Mouse (Mus musculus) forebrain, embryonic 12.5 days (tissue): ENCODE measurements around the gene Lime1. TPM values are rescaled to one million over a fixed set of nuclear protein-coding genes. Genes with fewer than 3 reads are reported as not detected.

Experiments used
- ATAC-seq: fragments of 200-750 bp; cut with Nextera tagmentation; 2 replicates; pipeline ENCODE4 v1.8.0; 2017; ENCODE audit warnings: moderate TSS enrichment; ENCODE audit not compliant: low FRiP score
- H3K27ac ChIP-seq: fragments of 300-500 bp; sonication (generic); 2 replicates; pipeline ENCODE4 v1.5.1; 2016; ENCODE audit warnings: mild to moderate bottlenecking
- H3K27me3 ChIP-seq: fragments of 300-500 bp; sonication (generic); 2 replicates; pipeline ENCODE4 v1.6.1; 2016; ENCODE audit warnings: mild to moderate bottlenecking
- H3K36me3 ChIP-seq: fragments of 300-500 bp; sonication (generic); replicated peaks from 2 replicates; pipeline ENCODE4 v1.6.1; 2016; ENCODE audit warnings: mild to moderate bottlenecking
- H3K4me1 ChIP-seq: fragments of 300-500 bp; sonication (generic); 2 replicates; pipeline ENCODE4 v1.6.1; 2016
- H3K4me2 ChIP-seq: fragments of 300-500 bp; sonication (generic); 2 replicates; pipeline ENCODE4 v1.6.1; 2016; ENCODE audit warnings: mild to moderate bottlenecking, moderate library complexity
- H3K4me3 ChIP-seq: fragments of 300-500 bp; sonication (generic); replicated peaks from 2 replicates; pipeline ENCODE4 v1.5.1; 2016; ENCODE audit warnings: mild to moderate bottlenecking
- H3K9ac ChIP-seq: fragments of 300-500 bp; sonication (generic); 2 replicates; pipeline ENCODE4 v1.6.1; 2016; ENCODE audit warnings: mild to moderate bottlenecking
- H3K9me3 ChIP-seq: fragments of 300-500 bp; sonication (generic); 2 replicates; pipeline ENCODE4 v1.6.1; 2016
- WGBS: fragments of 180-500 bp; shearing (Covaris S2); methylation state at CpG from one replicate; pipeline ENCODE4 v1.1.7; 2016; 5-methylcytosine and 5-hydroxymethylcytosine counted together
- polyA plus RNA-seq: library from polyadenylated mRNA; unstranded; fragments of >200 nt; fragmentation: Nextera tagmentation; extraction: Ambion mirVana; gene quantifications from 2 replicates; pipeline ENCODE4 v1.2.1, GENCODE M21; 2016

Gene Lime1
- polyA plus RNA-seq: 33.9 and 34.5 TPM in 2 replicates

- Histone ChIP-seq H3K27me3 (no peaks in the 10 kb centered on the region), H3K27ac (no peak within 1 kb of the TSS), H3K36me3 (peaks cover 70% of the 10 kb centered on the region), H3K9me3 (no peaks in the 10 kb centered on the region), H3K9ac (no peak within 1 kb of the TSS), H3K4me2 (no peak within 1 kb of the TSS), H3K4me1 (no peaks in the 10 kb centered on the region), H3K4me3 (no peak within 1 kb of the TSS)
- no peak for ATAC-seq
- 91% methylated on average over 12 of the region's 12 CpGs for WGBS
Measured at GRCm38 (mm10) chr2:181379778-181380177, at the start of gene Lime1. TSS of gene Lime1 (plus strand) at chr2:181380078.

- peaks cover 73% of the 10 kb centered on the region for H3K36me3 ChIP-seq
- no peak for ATAC-seq
- no peak overlapping the region for H3K27ac ChIP-seq
Measured at GRCm38 (mm10) chr2:181332542-181332941, 47.3 kb upstream of the Lime1 start.

DNA sequence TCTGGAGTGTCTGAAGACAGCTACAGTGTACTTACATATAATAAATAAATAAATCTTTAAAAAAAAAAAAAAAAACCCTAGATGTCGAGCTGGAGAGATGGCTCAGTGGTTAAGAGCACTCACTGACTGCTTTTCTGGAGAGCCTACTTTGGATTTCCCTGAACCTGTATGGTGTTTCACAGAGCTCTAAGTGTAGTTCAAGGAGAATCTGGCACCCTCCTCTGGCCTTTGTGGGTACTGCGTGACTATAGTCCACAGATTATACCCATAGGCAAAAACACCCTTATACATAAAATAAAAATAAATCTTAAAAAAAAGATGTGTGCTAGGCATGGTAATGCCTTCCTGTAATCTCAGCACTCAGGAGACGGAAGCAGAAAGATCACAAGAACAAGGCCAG, 45.9 kb upstream of the Lime1 start:
- H3K4me1 ChIP-seq: no peaks in the 10 kb centered on the region
- H3K27me3 ChIP-seq: no peaks in the 10 kb centered on the region
- no peak overlapping the region for H3K9ac ChIP-seq
- no peaks in the 10 kb centered on the region for H3K9me3 ChIP-seq
- H3K4me3 ChIP-seq: no peak overlapping the region
- 60% methylated on average over 3 of the region's 3 CpGs for WGBS
- H3K36me3 ChIP-seq: peaks cover 70% of the 10 kb centered on the region
- ATAC-seq: 0 out of 2 replicates have a peak, but pooled peaks have one; percentile 41
- no peak overlapping the region for H3K4me2 ChIP-seq
- no peak overlapping the region for H3K27ac ChIP-seq

More at GRCm38 (mm10) chr2:181332542-181332941, 47.3 kb upstream of the Lime1 start:
- no peak overlapping the region for H3K4me2 ChIP-seq
- no peaks in the 10 kb centered on the region for H3K9me3 ChIP-seq
- H3K4me1 ChIP-seq: no peaks in the 10 kb centered on the region
- no peak overlapping the region for H3K9ac ChIP-seq
- no peak overlapping the region for H3K4me3 ChIP-seq
- H3K27me3 ChIP-seq: no peaks in the 10 kb centered on the region

- no peak for ATAC-seq
- Histone ChIP-seq H3K4me3 (no peak overlapping the region), H3K36me3 (peaks cover 74% of the 10 kb centered on the region), H3K4me1 (no peaks in the 10 kb centered on the region), H3K27ac (no peak overlapping the region), H3K27me3 (no peaks in the 10 kb centered on the region), H3K9me3 (no peaks in the 10 kb centered on the region), H3K4me2 (no peak overlapping the region), H3K9ac (no peak overlapping the region)
- WGBS: 92% methylated on average over 4 of the region's 4 CpGs
Measured at GRCm38 (mm10) chr2:181340426-181340825, 39.5 kb upstream of the Lime1 start.

DNA sequence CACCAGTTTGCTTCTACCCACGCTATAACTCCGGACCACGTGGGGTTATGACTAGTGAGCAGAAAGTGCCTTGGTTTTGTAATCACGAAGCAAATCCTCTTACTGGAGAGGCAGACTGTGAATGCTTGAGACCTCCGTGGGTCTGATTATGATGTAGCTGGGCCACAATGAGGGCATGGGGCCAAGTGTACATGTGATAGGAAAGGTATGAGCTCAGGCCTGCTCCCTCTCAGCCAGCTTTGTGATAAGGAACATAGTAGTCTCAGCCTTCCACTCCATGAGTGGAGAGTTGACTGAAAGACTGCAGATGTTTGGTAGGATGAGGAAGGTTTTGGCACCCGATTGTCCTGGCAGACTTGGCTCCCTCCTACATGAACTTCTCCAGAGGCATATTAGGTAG, 37.1 kb upstream of the Lime1 start:
- peaks cover 82% of the 10 kb centered on the region for H3K36me3 ChIP-seq
- no peaks in the 10 kb centered on the region for H3K4me1 ChIP-seq
- no peak overlapping the region for H3K27ac ChIP-seq
- H3K4me3 ChIP-seq: no peak overlapping the region
- no peaks in the 10 kb centered on the region for H3K27me3 ChIP-seq
- no peaks in the 10 kb centered on the region for H3K9me3 ChIP-seq
- no peak overlapping the region for H3K9ac ChIP-seq
- H3K4me2 ChIP-seq: no peak overlapping the region
- ATAC-seq: no peak
- WGBS: 95% methylated on average over 6 of the region's 6 CpGs

GRCm38 (mm10) chr2:181356780-181357179, 23.1 kb upstream of the Lime1 start:
- H3K27ac ChIP-seq: no peak overlapping the region
- no peaks in the 10 kb centered on the region for H3K4me1 ChIP-seq
- H3K4me3 ChIP-seq: no peak overlapping the region
- H3K4me2 ChIP-seq: no peak overlapping the region
- no peaks in the 10 kb centered on the region for H3K9me3 ChIP-seq
- no peaks in the 10 kb centered on the region for H3K27me3 ChIP-seq
- peaks cover 98% of the 10 kb centered on the region for H3K36me3 ChIP-seq
- no peak for ATAC-seq
- 89% methylated on average over 3 of the region's 3 CpGs for WGBS
- H3K9ac ChIP-seq: no peak overlapping the region

- peaks cover 44% of the 10 kb centered on the region for H3K36me3 ChIP-seq
- H3K27ac ChIP-seq: no peak overlapping the region
- H3K4me1 ChIP-seq: peaks cover 38% of the 10 kb centered on the region
- WGBS: 82% methylated on average over 3 of the region's 3 CpGs
- ATAC-seq: no peak
- H3K4me2 ChIP-seq: peak overlapping the region; percentile 98
- H3K9me3 ChIP-seq: no peaks in the 10 kb centered on the region
- no peaks in the 10 kb centered on the region for H3K27me3 ChIP-seq
- peak overlapping the region; percentile 94 for H3K9ac ChIP-seq
- H3K4me3 ChIP-seq: peak overlapping the region; percentile 67
Measured at GRCm38 (mm10) chr2:181363946-181364345, 15.9 kb upstream of the Lime1 start.

DNA sequence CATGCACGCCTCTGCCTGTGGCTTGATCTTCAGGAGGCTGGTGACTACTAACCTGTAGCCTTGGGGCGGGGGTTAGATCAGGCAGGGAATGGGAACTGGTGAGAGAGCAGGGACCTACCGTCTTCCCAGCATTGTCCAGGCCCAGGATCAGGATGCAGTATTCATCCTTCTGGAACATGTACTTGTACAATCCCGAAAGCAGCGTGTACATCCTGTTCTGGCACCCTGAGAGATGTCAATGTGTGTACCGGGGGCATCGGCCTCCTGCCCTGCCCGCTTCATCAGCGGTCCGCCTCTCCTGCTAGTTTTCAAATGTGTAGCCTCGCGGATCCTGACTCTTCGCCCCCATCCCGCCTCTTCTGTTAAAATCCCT, 15.4 kb upstream of the Lime1 start:
- H3K4me3 ChIP-seq: peak overlapping the region; percentile 67
- peaks cover 40% of the 10 kb centered on the region for H3K4me1 ChIP-seq
- H3K27ac ChIP-seq: peak overlapping the region; percentile 88
- peaks cover 44% of the 10 kb centered on the region for H3K36me3 ChIP-seq
- peak; percentile 19 for ATAC-seq
- H3K9me3 ChIP-seq: no peaks in the 10 kb centered on the region
- no peaks in the 10 kb centered on the region for H3K27me3 ChIP-seq
- H3K4me2 ChIP-seq: peak overlapping the region; percentile 98
- H3K9ac ChIP-seq: peak overlapping the region; percentile 94
- WGBS: 10% methylated on average over 14 of the region's 14 CpGs

GRCm38 (mm10) chr2:181364860-181365596, 14.8 kb upstream of the Lime1 start, which contains the start of the genes Zgpat and Arfrp1:
TSS of gene Zgpat (plus strand) at chr2:181364928.
TSS of gene Arfrp1 (minus strand) at chr2:181365404.
- peak; percentile 91 for ATAC-seq
- Histone ChIP-seq H3K27ac (peak within 1 kb of the TSS; percentile 88), H3K9me3 (peaks cover 3% of the 10 kb centered on the region; the same call in 1 of the 2 replicates), H3K4me2 (peak within 1 kb of the TSS; percentile 98), H3K36me3 (peaks cover 44% of the 10 kb centered on the region), H3K4me1 (peaks cover 40% of the 10 kb centered on the region), H3K9ac (peak within 1 kb of the TSS; percentile 94), H3K4me3 (peak within 1 kb of the TSS; percentile 67), H3K27me3 (no peaks in the 10 kb centered on the region)
- WGBS: under 1% methylated on average over 70 of the region's 71 CpGs

GRCm38 (mm10) chr2:181365655-181366075, 14.2 kb upstream of the Lime1 start:
- Histone ChIP-seq H3K4me3 (peak overlapping the region; percentile 67), H3K27ac (peak overlapping the region; percentile 88), H3K27me3 (no peaks in the 10 kb centered on the region), H3K4me1 (peaks cover 40% of the 10 kb centered on the region), H3K9ac (peak overlapping the region; percentile 94), H3K9me3 (peaks cover 3% of the 10 kb centered on the region; the same call in 1 of the 2 replicates), H3K4me2 (peak overlapping the region; percentile 98), H3K36me3 (peaks cover 43% of the 10 kb centered on the region)
- ATAC-seq: peak; percentile 73
- WGBS: 0% methylated on average over 20 of the region's 20 CpGs

DNA sequence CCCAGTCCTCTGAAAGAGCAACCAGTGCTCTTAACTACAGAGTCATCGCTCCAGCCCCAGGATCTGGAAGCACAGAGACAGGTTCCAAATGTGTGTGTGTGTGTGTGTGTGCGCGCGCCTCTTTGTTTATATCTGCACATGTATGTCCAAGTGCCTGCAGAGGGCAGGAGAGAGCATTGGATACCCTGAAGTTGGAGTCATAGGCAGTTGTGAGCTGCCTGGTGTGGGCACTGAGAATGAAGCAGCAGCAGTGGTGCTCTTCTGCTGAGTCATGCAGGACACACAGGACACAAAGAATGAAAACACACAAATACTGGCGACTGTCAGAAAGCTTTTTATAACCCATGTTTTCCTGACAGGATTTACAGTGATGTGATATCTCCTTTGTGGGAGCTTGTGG, 9.9 kb upstream of the Lime1 start:
- ATAC-seq: no peak
- peaks cover 25% of the 10 kb centered on the region for H3K36me3 ChIP-seq
- no peaks in the 10 kb centered on the region for H3K27me3 ChIP-seq
- no peak overlapping the region for H3K27ac ChIP-seq
- 99% methylated on average over 5 of the region's 5 CpGs for WGBS
- H3K4me2 ChIP-seq: no peak overlapping the region
- H3K4me3 ChIP-seq: no peak overlapping the region
- peaks cover 3% of the 10 kb centered on the region; the same call in 1 of the 2 replicates for H3K9me3 ChIP-seq
- peaks cover 32% of the 10 kb centered on the region for H3K4me1 ChIP-seq
- H3K9ac ChIP-seq: no peak overlapping the region

GRCm38 (mm10) chr2:181375787-181376186, 4.1 kb upstream of the Lime1 start:
- no peaks in the 10 kb centered on the region for H3K9me3 ChIP-seq
- 89% methylated on average over 2 of the region's 2 CpGs for WGBS
- no peaks in the 10 kb centered on the region for H3K4me1 ChIP-seq
- peaks cover 37% of the 10 kb centered on the region for H3K36me3 ChIP-seq
- H3K4me3 ChIP-seq: no peak overlapping the region
- H3K27me3 ChIP-seq: no peaks in the 10 kb centered on the region
- no peak for ATAC-seq
- no peak overlapping the region for H3K4me2 ChIP-seq
- no peak overlapping the region for H3K9ac ChIP-seq
- H3K27ac ChIP-seq: no peak overlapping the region

DNA sequence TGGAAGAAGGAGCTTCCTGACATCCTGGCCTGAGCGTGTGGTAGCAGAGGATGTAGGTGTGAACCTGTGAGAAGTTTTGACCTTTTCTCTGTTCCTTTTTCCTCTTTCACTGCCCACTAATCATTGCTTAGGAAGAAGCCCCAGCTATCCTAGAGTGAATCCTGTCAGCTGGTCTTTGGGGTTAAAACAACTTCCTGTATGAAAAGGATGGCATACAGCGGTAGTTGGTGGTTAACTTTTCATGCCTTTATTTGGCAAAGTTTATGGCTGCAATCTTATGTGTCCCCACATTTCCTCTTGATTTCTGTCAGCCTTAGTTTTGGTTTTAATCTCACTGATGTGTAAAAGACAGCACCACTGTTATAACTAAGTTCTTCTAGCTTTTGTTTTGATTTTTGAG, 2.6 kb upstream of the Lime1 start:
- no peak overlapping the region for H3K9ac ChIP-seq
- no peak overlapping the region for H3K4me3 ChIP-seq
- no peaks in the 10 kb centered on the region for H3K9me3 ChIP-seq
- no peaks in the 10 kb centered on the region for H3K4me1 ChIP-seq
- no peak overlapping the region for H3K27ac ChIP-seq
- no peak overlapping the region for H3K4me2 ChIP-seq
- peaks cover 44% of the 10 kb centered on the region for H3K36me3 ChIP-seq
- H3K27me3 ChIP-seq: no peaks in the 10 kb centered on the region
- 85% methylated on average over 2 of the region's 2 CpGs for WGBS
- ATAC-seq: no peak
